In genomic region chr12:72437676-72438341, GRCm38 (mm10) we compare ENCODE assay signal across 17 mouse cellular contexts. TPM values are rescaled to one million over a fixed set of nuclear protein-coding genes. Genes with fewer than 3 reads are reported as not detected.
DNase-seq lines count a peak whose midpoint lies in the region; ATAC-seq and TF ChIP-seq lines count a peak whose summit lies in the region.
"Had no signal": no experiment of that assay in that cellular context is flagged by ENCODE, and none has a peak within 500 bp of the region (broad histone marks: within the 10 kb centered on the region; RNA-seq: fewer than 3 reads in every experiment).

No protein-coding gene starts in this region.

- no peak overlapping the region for H3K9ac ChIP-seq in lung, embryonic 14.5 days
- H3K9ac ChIP-seq in forebrain, embryonic 11.5 days (ENCODE audit: low read length): no peak overlapping the region
- H3K9ac ChIP-seq in forebrain, postnatal 0 days: no peak overlapping the region
- H3K9ac ChIP-seq: kidney, embryonic 15.5 days; limb, embryonic 13.5 days; liver, embryonic 15.5 days; neural tube, embryonic 15.5 days had no signal

- 73% methylated on average over 10 of the region's 10 CpGs for WGBS in lung, embryonic 14.5 days
- WGBS in forebrain, embryonic 11.5 days: 32% methylated on average over 10 of the region's 10 CpGs
- WGBS in forebrain, postnatal 0 days: 16% methylated on average over 10 of the region's 10 CpGs
- WGBS in limb, embryonic 10.5 days: 86% methylated on average over 10 of the region's 10 CpGs

- peak; percentile 9 for DNase-seq in lung, embryonic 14.5 days
- no peak for DNase-seq in lung, postnatal 25 days (ENCODE audit: low spot score)
- DNase-seq in forebrain, embryonic 11.5 days (ENCODE audit: low spot score): no peak
- peak; percentile 53 for DNase-seq in forebrain, postnatal 0 days
- DNase-seq in retina, embryonic 14.5 days (ENCODE audit: low spot score): peak; percentile 13
- no peak for DNase-seq in limb, embryonic 10.5 days (ENCODE audit: low spot score)
- DNase-seq: adrenal gland, postnatal 25 days; heart, adult 2 months; lung, postnatal 36 days had no signal

- no peaks in the 10 kb centered on the region for H3K36me3 ChIP-seq in lung, embryonic 14.5 days (ENCODE audit: insufficient read depth)
- H3K36me3 ChIP-seq in forebrain, embryonic 11.5 days (ENCODE audit: control insufficient read depth, insufficient read depth, low read length): no peaks in the 10 kb centered on the region
- H3K36me3 ChIP-seq in forebrain, postnatal 0 days (ENCODE audit: insufficient read depth): no peaks in the 10 kb centered on the region
- H3K36me3 ChIP-seq in limb, embryonic 10.5 days: no peaks in the 10 kb centered on the region
- H3K36me3 ChIP-seq: embryonic facial prominence, embryonic 10.5 days; kidney, embryonic 15.5 days; limb, embryonic 13.5 days; liver, embryonic 15.5 days; neural tube, embryonic 15.5 days had no signal

- TF ChIP-seq CTCF in lung, embryonic 14.5 days (IDR thresholded peaks at IDR 0.05; ENCODE audit: low read depth): no peak
- no peak for TF ChIP-seq CTCF in forebrain, postnatal 0 days (IDR thresholded peaks at IDR 0.05; ENCODE audit: low read depth)

- no peak overlapping the region for H3K4me2 ChIP-seq in lung, embryonic 14.5 days
- no peak overlapping the region for H3K4me2 ChIP-seq in forebrain, embryonic 11.5 days (ENCODE audit: low read depth, low read length, severe bottlenecking)
- no peak overlapping the region for H3K4me2 ChIP-seq in forebrain, postnatal 0 days (ENCODE audit: low read depth)
- H3K4me2 ChIP-seq: kidney, embryonic 15.5 days; limb, embryonic 13.5 days; liver, embryonic 15.5 days; neural tube, embryonic 15.5 days had no signal

- H3K4me1 ChIP-seq in lung, embryonic 14.5 days (ENCODE audit: insufficient read depth): no peaks in the 10 kb centered on the region
- peaks cover 2% of the 10 kb centered on the region; the same call in 1 of the 2 replicates for H3K4me1 ChIP-seq in forebrain, embryonic 11.5 days (replicated peaks; ENCODE audit: control insufficient read depth, insufficient read depth, low read length)
- H3K4me1 ChIP-seq in forebrain, postnatal 0 days (ENCODE audit: insufficient read depth): peaks cover 9% of the 10 kb centered on the region; the same call in 1 of the 2 replicates
- peaks cover 11% of the 10 kb centered on the region for H3K4me1 ChIP-seq in limb, embryonic 10.5 days
- H3K4me1 ChIP-seq: liver, embryonic 15.5 days had no signal

- no peaks in the 10 kb centered on the region for H3K27me3 ChIP-seq in lung, embryonic 14.5 days (ENCODE audit: insufficient read depth, low read length)
- no peaks in the 10 kb centered on the region for H3K27me3 ChIP-seq in forebrain, embryonic 11.5 days (ENCODE audit: control insufficient read depth, insufficient read depth, low read length)
- H3K27me3 ChIP-seq in forebrain, postnatal 0 days (ENCODE audit: insufficient read depth, low read length): no peaks in the 10 kb centered on the region
- H3K27me3 ChIP-seq in limb, embryonic 10.5 days (ENCODE audit: low read depth, poor library complexity, severe bottlenecking): no peaks in the 10 kb centered on the region
- H3K27me3 ChIP-seq: kidney, embryonic 15.5 days; limb, embryonic 13.5 days; liver, embryonic 15.5 days; neural tube, embryonic 15.5 days had no signal

- no peak overlapping the region for H3K4me3 ChIP-seq in lung, embryonic 14.5 days (ENCODE audit: low read depth, low read length)
- H3K4me3 ChIP-seq in forebrain, embryonic 11.5 days (ENCODE audit: low read depth, low read length): no peak overlapping the region
- no peak overlapping the region for H3K4me3 ChIP-seq in forebrain, postnatal 0 days (ENCODE audit: low read depth, low read length)
- no peak overlapping the region for H3K4me3 ChIP-seq in limb, embryonic 10.5 days
- H3K4me3 ChIP-seq: embryonic facial prominence, embryonic 10.5 days; heart, adult 2 months; kidney, embryonic 15.5 days; limb, embryonic 13.5 days; liver, embryonic 15.5 days; neural tube, embryonic 15.5 days had no signal

- H3K27ac ChIP-seq in lung, embryonic 14.5 days (ENCODE audit: low read depth): no peak overlapping the region
- H3K27ac ChIP-seq in forebrain, embryonic 11.5 days (ENCODE audit: low read depth, low read length): peak overlapping the region; percentile 19; the same call in 1 of the 2 replicates
- no peak overlapping the region for H3K27ac ChIP-seq in forebrain, postnatal 0 days (ENCODE audit: low read depth, low read length)
- H3K27ac ChIP-seq in limb, embryonic 10.5 days: no peak overlapping the region
- H3K27ac ChIP-seq: embryonic facial prominence, embryonic 10.5 days; heart, adult 2 months; kidney, embryonic 15.5 days; limb, embryonic 13.5 days; liver, embryonic 15.5 days; neural tube, embryonic 15.5 days had no signal

- ATAC-seq in lung, embryonic 14.5 days (ENCODE audit: insufficient read depth): no peak
- peak; percentile 57 for ATAC-seq in forebrain, embryonic 11.5 days (replicated peaks; ENCODE audit: low FRiP score)
- peak; percentile 30; the same call in 1 of the 2 replicates for ATAC-seq in forebrain, postnatal 0 days
- ATAC-seq in CD4-positive, CD25-positive, alpha-beta regulatory T cell, adult 4 months: no peak
- ATAC-seq: inflammation-experienced regulatory T-cells, adult 6 months had no signal

- H3K9me3 ChIP-seq in lung, embryonic 14.5 days (ENCODE audit: low read depth, low read length): no peaks in the 10 kb centered on the region
- H3K9me3 ChIP-seq in forebrain, embryonic 11.5 days (ENCODE audit: control insufficient read depth, low read length): no peaks in the 10 kb centered on the region
- H3K9me3 ChIP-seq in forebrain, postnatal 0 days (ENCODE audit: low read length): no peaks in the 10 kb centered on the region
- no peaks in the 10 kb centered on the region for H3K9me3 ChIP-seq in limb, embryonic 10.5 days (replicated peaks)
- H3K9me3 ChIP-seq: embryonic facial prominence, embryonic 10.5 days; kidney, embryonic 15.5 days; limb, embryonic 13.5 days; liver, embryonic 15.5 days; neural tube, embryonic 15.5 days had no signal

RNA-seq across cellular contexts. Expression of gene Lrrc9, which starts 3.9 kb away (rescaled TPM):
- 0.29 and 0.87 TPM in 2 replicates for polyA plus RNA-seq in lung, embryonic 14.5 days (2014; fragmentation: Nextera tagmentation; extraction: Ambion mirVana)
- polyA plus RNA-seq in forebrain, embryonic 11.5 days (2014; fragmentation: Nextera tagmentation; extraction: Ambion mirVana): 2.6 and 2.8 TPM in 2 replicates
- 5.8 and 6.9 TPM in 2 replicates for total RNA-seq in forebrain, postnatal 0 days (2014; rRNA removed)
- polyA plus RNA-seq in forebrain, postnatal 0 days (2015; fragmentation: Nextera tagmentation; extraction: Ambion mirVana): 2.4 and 2.5 TPM in 2 replicates
- polyA plus RNA-seq in limb, embryonic 10.5 days (2016; fragmentation: Nextera tagmentation; extraction: Ambion mirVana): 0.80 and 0.89 TPM in 2 replicates
- polyA plus RNA-seq in CD4-positive, CD25-positive, alpha-beta regulatory T cell, adult 4 months (2017; shearing (Covaris generic)): under 1 TPM in 1 of 2 experiments, not detected in 1; 0.39 TPM
- total RNA-seq: MEL had no signal
- polyA plus RNA-seq: inflammation-experienced regulatory T-cells, adult 6 months had no signal

RNA-seq across cellular contexts. Expression of gene Rtn1, which starts 29.0 kb away (rescaled TPM):
- 9.4 and 9.8 TPM in 2 replicates for polyA plus RNA-seq in lung, embryonic 14.5 days (2014; fragmentation: Nextera tagmentation; extraction: Ambion mirVana)
- polyA plus RNA-seq in forebrain, embryonic 11.5 days (2014; fragmentation: Nextera tagmentation; extraction: Ambion mirVana): 235 and 273 TPM in 2 replicates
- total RNA-seq in forebrain, postnatal 0 days (2014; rRNA removed): 1,286 and 1,411 TPM in 2 replicates
- polyA plus RNA-seq in forebrain, postnatal 0 days (2015; fragmentation: Nextera tagmentation; extraction: Ambion mirVana): 2,997 and 3,605 TPM in 2 replicates
- 8.3 and 11.4 TPM in 2 replicates for polyA plus RNA-seq in limb, embryonic 10.5 days (2016; fragmentation: Nextera tagmentation; extraction: Ambion mirVana)
- polyA plus RNA-seq in CD4-positive, CD25-positive, alpha-beta regulatory T cell, adult 4 months (2017; shearing (Covaris generic)): not detected
- total RNA-seq: MEL had no signal

Comparison
In these comparisons a context has a peak if more than half of its experiments do, and no peak if none do; other contexts are left out.
1. DNase-seq: peak in lung, embryonic 14.5 days (single experiment), forebrain, postnatal 0 days (single experiment) and retina, embryonic 14.5 days (single experiment); none in lung, postnatal 25 days (single experiment), forebrain, embryonic 11.5 days (single experiment) and limb, embryonic 10.5 days (single experiment).
2. ATAC-seq: peak in forebrain, embryonic 11.5 days (single experiment) and forebrain, postnatal 0 days (single experiment); none in lung, embryonic 14.5 days (single experiment) and CD4-positive, CD25-positive, alpha-beta regulatory T cell, adult 4 months (single experiment).
3. RNA of gene Rtn1, which starts 29.0 kb away (polyA plus RNA-seq): 2,997 to 3,605 TPM in forebrain, postnatal 0 days and 235 to 273 TPM in forebrain, embryonic 11.5 days; 9.4 to 9.8 TPM in lung, embryonic 14.5 days, 8.3 to 11.4 TPM in limb, embryonic 10.5 days and not detected in CD4-positive, CD25-positive, alpha-beta regulatory T cell, adult 4 months; every median in the first group is over 10 times any median in the second.